Mouse (Mus musculus) olfactory bulb, adult 2 months (tissue): ENCODE results near the gene Slc6a11.

Experiments used
- CTCF ChIP-seq: fragments of 200-500 bp; IDR thresholded peaks from 2 replicates; pipeline ENCODE4 v1.5.1; 2012; ENCODE audit warnings: low read depth, mild to moderate bottlenecking, low read length, moderate library complexity; ENCODE audit not compliant: insufficient read depth
- POLR2A ChIP-seq: fragments of 200-500 bp; IDR thresholded peaks from 2 replicates; pipeline ENCODE4 v1.6.1; 2012; ENCODE audit warnings: mild to moderate bottlenecking, low read depth, low read length, moderate library complexity; ENCODE audit not compliant: insufficient read depth

DNA sequence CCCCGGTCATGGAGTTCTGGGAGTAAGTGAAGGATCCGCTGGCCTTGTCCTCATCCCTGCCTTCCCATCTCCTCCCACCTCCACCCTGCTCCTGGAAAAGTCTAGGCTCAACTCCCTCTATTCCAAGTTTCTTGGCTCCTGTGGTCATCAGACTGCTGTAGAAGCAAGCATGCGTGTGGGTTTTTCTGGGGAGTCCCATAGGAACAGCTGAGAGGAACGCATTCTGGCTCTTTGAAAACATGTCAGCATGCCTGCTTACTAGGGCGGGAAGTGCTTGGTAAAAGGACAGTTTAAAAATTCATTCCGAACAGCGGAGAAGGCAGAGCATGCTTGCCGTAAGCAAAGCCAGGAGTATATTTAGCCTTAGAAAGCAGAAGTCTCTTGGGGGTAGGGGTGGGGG, 7.9 kb downstream of the Slc6a11 start:
- TF ChIP-seq CTCF: no peak
- no peak for TF ChIP-seq POLR2A
